Mouse (Mus musculus): Measurements from ENCODE around the gene Dstyk. TPM values are rescaled to one million over a fixed set of nuclear protein-coding genes. Genes with fewer than 3 reads are reported as not detected.
A peak's percentile ranks its signal among the peaks of the same experiment; 100 is the strongest.

Dstyk gene
- polyA plus RNA-seq, 1 experiment from 2014 or later, result 11.6 TPM

GRCm38 (mm10) chr1:132476928-132477691 lies 59.8 kb downstream of the Dstyk start, which contains the start of gene Rbbp5:
Rbbp5 (plus strand) TSS chr1:132477365.
- peak; percentile 92 for ATAC-seq (ENCODE audit: insufficient read depth, low FRiP score)
- peak within 1 kb of the TSS; percentile 88 for H3K9ac ChIP-seq (ENCODE audit: low read length)
- WGBS, result under 1% methylated on average over 43 of the region's 43 CpGs
- peaks cover 9% of the 10 kb centered on the region for H3K4me1 ChIP-seq (ENCODE audit: control insufficient read depth, insufficient read depth, low read length)
- no peaks in the 10 kb centered on the region for H3K27me3 ChIP-seq (ENCODE audit: control insufficient read depth, insufficient read depth, low read length)
- peak within 1 kb of the TSS; percentile 76 for H3K27ac ChIP-seq (ENCODE audit: low read length)
- H3K4me3 ChIP-seq (replicated peaks; ENCODE audit: low read length), result peak within 1 kb of the TSS; percentile 92
- peak within 1 kb of the TSS; percentile 68 for H3K4me2 ChIP-seq (ENCODE audit: low read depth, low read length)
- H3K36me3 ChIP-seq (ENCODE audit: control insufficient read depth, insufficient read depth, low read length), result no peaks in the 10 kb centered on the region
- no peaks in the 10 kb centered on the region for H3K9me3 ChIP-seq (replicated peaks; ENCODE audit: control insufficient read depth, low read length)

DNA sequence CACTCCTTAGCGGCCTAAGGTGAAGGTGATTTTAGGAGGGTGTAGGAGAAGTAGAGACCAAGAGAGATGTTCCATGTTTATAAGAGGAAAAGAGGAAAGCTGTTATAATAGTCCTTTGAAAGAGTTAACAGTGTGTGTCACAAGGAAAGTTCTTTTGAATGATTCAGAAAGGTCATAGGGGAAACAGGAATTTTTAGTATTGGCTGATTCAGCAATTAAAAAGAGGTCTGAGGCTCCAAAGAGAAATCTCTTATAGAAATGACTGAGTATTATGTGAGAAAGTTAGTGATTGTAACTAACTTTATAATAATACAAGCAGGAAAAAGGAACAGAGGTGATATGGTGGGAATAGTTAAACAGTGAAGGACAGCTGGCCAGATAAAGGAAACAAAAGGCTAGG lies 62.1 kb downstream of the Dstyk start:
- H3K27me3 ChIP-seq (ENCODE audit: control insufficient read depth, insufficient read depth, low read length), result no peaks in the 10 kb centered on the region
- H3K4me3 ChIP-seq (replicated peaks; ENCODE audit: low read length), result no peak overlapping the region
- no peaks in the 10 kb centered on the region for H3K36me3 ChIP-seq (ENCODE audit: control insufficient read depth, insufficient read depth, low read length)
- H3K27ac ChIP-seq (ENCODE audit: low read length), result no peak overlapping the region
- peaks cover 9% of the 10 kb centered on the region for H3K4me1 ChIP-seq (ENCODE audit: control insufficient read depth, insufficient read depth, low read length)
- H3K4me2 ChIP-seq (ENCODE audit: low read depth, low read length), result no peak overlapping the region
- ATAC-seq (ENCODE audit: insufficient read depth, low FRiP score), result no peak
- no peaks in the 10 kb centered on the region for H3K9me3 ChIP-seq (replicated peaks; ENCODE audit: control insufficient read depth, low read length)
- 91% methylated on average over 1 of the region's 1 CpGs for WGBS
- no peak overlapping the region for H3K9ac ChIP-seq (ENCODE audit: low read length)

GRCm38 (mm10) chr1:132481619-132482018 lies 64.3 kb downstream of the Dstyk start:
- Histone ChIP-seq H3K27me3 (ENCODE audit: control insufficient read depth, insufficient read depth, low read length) (no peaks in the 10 kb centered on the region), H3K4me2 (ENCODE audit: low read depth, low read length) (no peak overlapping the region), H3K27ac (ENCODE audit: low read length) (no peak overlapping the region), H3K9ac (ENCODE audit: low read length) (no peak overlapping the region), H3K4me3 (replicated peaks; ENCODE audit: low read length) (no peak overlapping the region), H3K9me3 (replicated peaks; ENCODE audit: control insufficient read depth, low read length) (no peaks in the 10 kb centered on the region), H3K36me3 (ENCODE audit: control insufficient read depth, insufficient read depth, low read length) (no peaks in the 10 kb centered on the region), H3K4me1 (ENCODE audit: control insufficient read depth, insufficient read depth, low read length) (peaks cover 9% of the 10 kb centered on the region)
- 94% methylated on average over 2 of the region's 2 CpGs for WGBS
- no peak for ATAC-seq (ENCODE audit: insufficient read depth, low FRiP score)

DNA sequence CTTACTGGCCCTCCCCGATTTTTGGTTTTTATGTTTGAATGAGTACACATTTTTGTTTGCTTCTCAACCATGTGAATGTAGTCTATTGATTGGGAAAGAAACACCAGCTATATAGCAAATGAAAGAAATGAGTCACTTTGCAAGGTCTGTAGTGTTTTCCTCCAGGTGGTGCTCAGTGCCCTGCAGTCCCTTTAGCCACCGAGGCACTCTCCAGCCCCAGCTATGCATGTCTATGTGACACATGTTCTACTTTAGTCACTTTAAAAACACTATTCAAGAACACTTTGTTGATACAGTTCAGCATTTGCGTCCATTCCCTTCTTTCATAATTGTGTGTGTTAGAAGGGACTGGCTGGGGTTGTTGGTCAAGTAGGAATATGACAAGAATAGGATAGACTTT lies 65.9 kb downstream of the Dstyk start:
- no peak overlapping the region for H3K9ac ChIP-seq (ENCODE audit: low read length)
- H3K4me2 ChIP-seq (ENCODE audit: low read depth, low read length), result no peak overlapping the region
- peaks cover 4% of the 10 kb centered on the region for H3K4me1 ChIP-seq (ENCODE audit: control insufficient read depth, insufficient read depth, low read length)
- H3K36me3 ChIP-seq (ENCODE audit: control insufficient read depth, insufficient read depth, low read length), result peaks cover 5% of the 10 kb centered on the region
- H3K27ac ChIP-seq (ENCODE audit: low read length), result no peak overlapping the region
- H3K4me3 ChIP-seq (replicated peaks; ENCODE audit: low read length), result no peak overlapping the region
- no peak for ATAC-seq (ENCODE audit: insufficient read depth, low FRiP score)
- no peaks in the 10 kb centered on the region for H3K27me3 ChIP-seq (ENCODE audit: control insufficient read depth, insufficient read depth, low read length)
- whole genome bisulfite sequencing, result 85% methylated on average over 3 of the region's 3 CpGs
- no peaks in the 10 kb centered on the region for H3K9me3 ChIP-seq (replicated peaks; ENCODE audit: control insufficient read depth, low read length)

- Histone ChIP-seq H3K27ac (ENCODE audit: low read length) (no peak overlapping the region), H3K4me2 (ENCODE audit: low read depth, low read length) (no peak overlapping the region), H3K4me1 (ENCODE audit: control insufficient read depth, insufficient read depth, low read length) (no peaks in the 10 kb centered on the region), H3K27me3 (ENCODE audit: control insufficient read depth, insufficient read depth, low read length) (no peaks in the 10 kb centered on the region), H3K9me3 (replicated peaks; ENCODE audit: control insufficient read depth, low read length) (no peaks in the 10 kb centered on the region), H3K4me3 (replicated peaks; ENCODE audit: low read length) (no peak overlapping the region), H3K9ac (ENCODE audit: low read length) (no peak overlapping the region), H3K36me3 (ENCODE audit: control insufficient read depth, insufficient read depth, low read length) (peaks cover 5% of the 10 kb centered on the region)
- WGBS, result 75% methylated on average over 6 of the region's 6 CpGs
- ATAC-seq (ENCODE audit: insufficient read depth, low FRiP score), result no peak
These were observed 66.4 kb downstream of the Dstyk start for GRCm38 (mm10) chr1:132483759-132484158.

GRCm38 (mm10) chr1:132500535-132500934 lies 83.2 kb downstream of the Dstyk start:
- H3K27me3 ChIP-seq (ENCODE audit: control insufficient read depth, insufficient read depth, low read length), result no peaks in the 10 kb centered on the region
- no peaks in the 10 kb centered on the region for H3K4me1 ChIP-seq (ENCODE audit: control insufficient read depth, insufficient read depth, low read length)
- 87% methylated on average over 2 of the region's 2 CpGs for WGBS
- H3K9ac ChIP-seq (ENCODE audit: low read length), result no peak overlapping the region
- H3K9me3 ChIP-seq (replicated peaks; ENCODE audit: control insufficient read depth, low read length), result no peaks in the 10 kb centered on the region
- ATAC-seq (ENCODE audit: insufficient read depth, low FRiP score), result no peak
- H3K4me3 ChIP-seq (replicated peaks; ENCODE audit: low read length), result no peak overlapping the region
- H3K36me3 ChIP-seq (ENCODE audit: control insufficient read depth, insufficient read depth, low read length), result peaks cover 9% of the 10 kb centered on the region; the same call in 1 of the 2 replicates
- no peak overlapping the region for H3K4me2 ChIP-seq (ENCODE audit: low read depth, low read length)
- H3K27ac ChIP-seq (ENCODE audit: low read length), result no peak overlapping the region

GRCm38 (mm10) chr1:132505155-132505554 lies 87.8 kb downstream of the Dstyk start:
- Histone ChIP-seq H3K9me3 (replicated peaks; ENCODE audit: control insufficient read depth, low read length) (no peaks in the 10 kb centered on the region), H3K9ac (ENCODE audit: low read length) (no peak overlapping the region), H3K27ac (ENCODE audit: low read length) (no peak overlapping the region), H3K27me3 (ENCODE audit: control insufficient read depth, insufficient read depth, low read length) (no peaks in the 10 kb centered on the region), H3K4me2 (ENCODE audit: low read depth, low read length) (no peak overlapping the region), H3K4me1 (ENCODE audit: control insufficient read depth, insufficient read depth, low read length) (no peaks in the 10 kb centered on the region), H3K4me3 (replicated peaks; ENCODE audit: low read length) (no peak overlapping the region), H3K36me3 (ENCODE audit: control insufficient read depth, insufficient read depth, low read length) (peaks cover 5% of the 10 kb centered on the region; the same call in 1 of the 2 replicates)
- ATAC-seq (ENCODE audit: insufficient read depth, low FRiP score), result no peak
- 87% methylated on average over 5 of the region's 5 CpGs for WGBS

GRCm38 (mm10) chr1:132506058-132506457 lies 88.7 kb downstream of the Dstyk start, which contains the start of gene Tmem81:
Tmem81 (plus strand) TSS chr1:132506230.
- no peak within 1 kb of the TSS for H3K9ac ChIP-seq (ENCODE audit: low read length)
- H3K4me1 ChIP-seq (ENCODE audit: control insufficient read depth, insufficient read depth, low read length), result no peaks in the 10 kb centered on the region
- no peaks in the 10 kb centered on the region for H3K9me3 ChIP-seq (replicated peaks; ENCODE audit: control insufficient read depth, low read length)
- H3K4me3 ChIP-seq (replicated peaks; ENCODE audit: low read length), result no peak within 1 kb of the TSS
- H3K4me2 ChIP-seq (ENCODE audit: low read depth, low read length), result no peak within 1 kb of the TSS
- H3K27ac ChIP-seq (ENCODE audit: low read length), result no peak within 1 kb of the TSS
- no peak for ATAC-seq (ENCODE audit: insufficient read depth, low FRiP score)
- 88% methylated on average over 7 of the region's 7 CpGs for WGBS
- H3K36me3 ChIP-seq (ENCODE audit: control insufficient read depth, insufficient read depth, low read length), result peaks cover 5% of the 10 kb centered on the region; the same call in 1 of the 2 replicates
- no peaks in the 10 kb centered on the region for H3K27me3 ChIP-seq (ENCODE audit: control insufficient read depth, insufficient read depth, low read length)

DNA sequence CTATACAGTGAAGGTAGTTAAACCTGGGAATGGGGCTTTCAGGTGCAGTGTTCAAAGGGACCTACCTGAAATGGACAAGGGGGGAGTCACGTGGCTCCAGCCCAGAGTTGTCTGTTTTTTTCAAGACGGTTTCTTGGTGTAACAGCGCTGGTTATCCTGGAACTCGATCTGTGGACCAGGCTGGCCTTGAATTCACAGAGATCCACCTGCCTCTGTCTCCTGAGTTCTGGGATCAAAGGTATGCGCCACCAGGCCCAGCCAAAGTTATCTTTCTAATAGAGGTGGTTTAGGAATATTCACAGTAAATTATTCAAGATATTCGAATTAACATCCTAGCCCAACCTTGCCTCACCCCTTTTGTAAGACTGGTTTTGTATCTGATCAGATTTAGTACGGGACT lies 89.3 kb downstream of the Dstyk start:
- H3K9ac ChIP-seq (ENCODE audit: low read length), result no peak overlapping the region
- no peak overlapping the region for H3K27ac ChIP-seq (ENCODE audit: low read length)
- no peak for ATAC-seq (ENCODE audit: insufficient read depth, low FRiP score)
- no peaks in the 10 kb centered on the region for H3K4me1 ChIP-seq (ENCODE audit: control insufficient read depth, insufficient read depth, low read length)
- no peak overlapping the region for H3K4me3 ChIP-seq (replicated peaks; ENCODE audit: low read length)
- no peak overlapping the region for H3K4me2 ChIP-seq (ENCODE audit: low read depth, low read length)
- WGBS, result 94% methylated on average over 7 of the region's 7 CpGs
- no peaks in the 10 kb centered on the region for H3K27me3 ChIP-seq (ENCODE audit: control insufficient read depth, insufficient read depth, low read length)
- peaks cover 5% of the 10 kb centered on the region; the same call in 1 of the 2 replicates for H3K36me3 ChIP-seq (ENCODE audit: control insufficient read depth, insufficient read depth, low read length)
- H3K9me3 ChIP-seq (replicated peaks; ENCODE audit: control insufficient read depth, low read length), result no peaks in the 10 kb centered on the region

Measured in stomach, embryonic 16.5 days (tissue).